Mouse (Mus musculus): ENCODE measurements at regions not wholly inside any gene's neighbourhood (a gene's known extent, or its start where the extent isn't known, plus 50 kb on each side); places are given as distances from the start of the nearest gene placed in this dataset.
A peak's percentile ranks its signal among the peaks of the same experiment; 100 is the strongest.

DNA sequence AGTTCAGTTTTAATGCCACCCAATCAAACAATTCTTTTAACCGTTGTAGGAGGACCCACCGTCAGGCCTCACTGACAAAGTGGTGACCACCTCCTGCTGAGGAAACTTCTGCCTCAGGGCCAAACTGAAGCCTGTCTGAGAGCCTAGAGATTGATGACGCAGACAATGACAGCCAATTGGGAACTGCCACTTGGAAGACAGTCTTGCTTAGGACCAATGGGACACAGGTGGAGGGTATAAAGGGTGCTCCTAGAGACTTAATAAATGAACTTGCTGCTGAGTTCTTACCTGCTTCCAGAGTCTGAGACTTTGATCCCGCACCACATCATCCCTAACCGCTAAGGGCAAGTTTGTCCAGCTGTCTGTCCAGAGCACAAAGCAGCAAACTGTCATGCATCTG lies 80.0 kb downstream of the Tbx4 start:
- intact Hi-C loops (cut with DNase I): no loop called here
- no peak for DNase-seq

DNA sequence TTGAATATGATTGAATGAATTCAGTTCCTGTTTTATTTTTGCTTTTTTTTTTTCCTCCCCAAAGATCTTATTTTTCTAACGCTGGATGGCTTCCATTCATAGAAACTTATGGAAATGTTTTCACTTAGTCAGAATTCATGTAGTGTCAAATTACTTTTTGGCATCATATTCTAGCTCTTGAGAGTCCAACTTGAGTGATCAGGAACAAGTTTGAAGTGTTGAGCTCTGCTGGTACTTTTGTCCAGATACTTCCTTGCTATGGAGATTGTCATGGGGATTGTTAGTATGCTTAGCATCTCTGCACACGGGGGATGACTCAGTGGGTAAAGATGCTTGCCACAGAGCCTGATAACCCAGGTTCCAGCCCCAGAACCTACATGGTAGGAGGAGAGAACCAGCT lies 84.1 kb downstream of the Tbx4 start:
- DNase-seq: no peak
- intact Hi-C loops (cut with DNase I): loop anchor here (10.0 kb wide), 1 partner anchor 595 kb away; no protein-coding TSS in a partner anchor

DNA sequence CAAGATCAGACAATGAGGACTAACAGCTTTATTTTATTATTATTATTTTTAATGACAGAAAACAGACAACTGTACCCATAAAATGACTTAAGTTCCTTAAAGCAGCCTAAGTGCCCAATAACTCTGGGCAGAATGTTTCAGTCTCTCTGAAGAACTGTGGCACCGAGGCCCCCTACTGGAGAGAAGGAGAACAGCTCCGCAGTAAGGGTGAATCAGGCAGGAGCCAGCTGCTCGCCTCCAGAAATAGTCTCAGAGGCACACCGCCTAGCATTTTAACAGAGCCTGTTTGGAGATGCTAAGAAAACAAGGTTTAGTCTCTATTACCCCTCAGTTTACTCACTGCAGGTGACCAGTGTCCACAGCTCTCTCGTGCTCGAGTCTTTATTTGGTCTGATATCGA lies 86.2 kb downstream of the Tbx4 start:
- intact Hi-C loops (cut with DNase I): loop anchor here (2.0 to 10.0 kb wide), 4 partner anchors 124 to 598 kb away; no protein-coding TSS in a partner anchor
- DNase-seq: peak; percentile 78 to 79

DNA sequence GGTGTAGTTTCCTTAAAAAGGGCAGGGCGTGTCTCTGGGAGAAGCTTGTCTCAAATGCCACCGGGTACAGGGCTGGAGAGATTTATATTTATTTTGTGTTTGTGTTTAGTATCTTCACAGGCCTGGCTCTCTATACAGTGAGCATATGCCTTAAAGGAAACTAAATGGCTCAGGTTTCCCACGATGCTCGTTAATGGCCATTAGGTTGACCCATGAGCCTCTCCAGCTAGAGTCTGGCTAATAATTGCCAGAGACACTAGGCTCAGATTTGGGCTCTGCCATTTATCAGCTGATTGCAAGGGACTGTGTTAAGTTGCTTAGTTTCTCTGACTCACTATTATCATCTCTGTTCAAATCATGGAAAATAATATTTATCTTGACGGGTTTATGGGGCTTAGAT lies 87.5 kb downstream of the Tbx4 start:
- no peak for DNase-seq
- intact Hi-C loops (cut with DNase I): loop anchor here (2.0 to 10.0 kb wide), 4 partner anchors 125 to 599 kb away; no protein-coding TSS in a partner anchor

DNA sequence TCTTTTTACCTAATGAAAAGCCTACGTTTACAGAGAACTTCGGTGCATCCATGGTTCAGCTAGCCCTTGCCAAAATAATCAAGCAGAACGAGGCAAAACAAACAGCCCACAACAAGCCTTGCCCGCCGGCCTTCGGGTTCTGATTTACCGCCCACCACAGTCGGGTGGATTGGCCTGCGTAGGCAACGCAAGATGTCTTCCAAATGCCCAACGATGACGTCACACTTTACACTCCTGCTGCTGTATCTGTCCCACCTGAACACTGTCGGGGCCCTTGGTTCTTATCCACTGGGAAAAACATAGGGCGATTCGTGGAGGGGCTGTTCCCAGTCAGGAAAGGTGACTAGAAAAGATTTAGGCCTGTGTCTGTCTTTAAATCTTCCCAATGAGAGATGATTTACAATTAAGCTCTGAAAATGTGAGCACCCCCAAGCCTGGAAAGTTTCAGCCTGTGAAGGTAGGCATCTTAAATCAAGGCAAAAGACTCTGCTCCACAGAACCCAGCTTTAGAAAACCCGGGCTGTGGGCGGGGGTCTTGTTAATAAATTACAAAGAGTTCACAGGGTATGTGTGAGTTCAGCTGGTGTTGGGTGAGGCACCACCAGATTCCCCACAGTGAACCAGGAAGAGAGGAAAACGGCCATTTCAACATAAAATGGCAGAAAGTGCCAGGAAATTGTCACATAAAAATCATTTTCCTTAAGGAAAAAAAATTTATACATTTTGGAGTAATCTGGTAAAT lies 90.6 kb downstream of the Tbx4 start:
- no peak for DNase-seq
- intact Hi-C loops (cut with DNase I): loop anchor here (10.0 kb wide), 1 partner anchor 602 kb away; no protein-coding TSS in a partner anchor

DNA sequence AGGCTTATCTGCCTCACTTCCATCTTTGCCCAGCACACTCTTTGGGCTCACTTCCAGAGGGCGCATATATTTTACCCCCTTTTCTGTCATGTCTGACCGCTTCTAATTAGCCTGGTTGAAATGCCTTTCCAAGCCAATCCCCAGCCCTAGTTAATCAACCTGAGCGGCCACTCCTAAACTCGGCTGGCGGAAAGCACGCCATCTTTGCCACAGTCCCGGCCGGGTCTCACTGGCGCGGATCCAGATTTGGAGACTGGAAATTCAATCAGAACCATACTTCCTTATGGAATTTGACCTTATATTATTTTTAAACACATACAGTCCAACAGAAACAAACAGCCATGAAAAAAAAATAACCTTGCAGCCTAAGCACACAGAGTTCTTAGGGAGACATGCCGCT lies 94.2 kb downstream of the Tbx4 start:
- intact Hi-C loops (cut with DNase I): no loop called here
- DNase-seq: no peak

DNA sequence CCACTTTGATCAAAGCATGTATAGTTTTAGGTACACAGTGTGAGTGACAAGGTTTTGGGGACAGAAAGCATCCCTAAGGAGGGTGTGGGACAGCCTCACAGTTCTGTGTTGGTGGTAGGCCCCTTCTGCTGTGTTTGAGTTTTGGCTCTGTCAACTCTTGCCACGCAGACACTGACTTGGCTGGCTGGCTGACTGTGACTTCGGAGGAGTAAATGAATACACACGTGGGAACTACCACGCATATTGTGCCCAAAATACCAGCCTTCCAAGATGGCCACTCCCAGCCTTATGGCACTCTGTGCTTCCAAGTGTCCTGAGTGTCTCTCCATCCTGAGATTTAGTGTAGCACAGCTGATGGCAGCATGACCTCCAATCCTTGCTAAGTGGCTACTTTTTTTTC lies 95.3 kb downstream of the Tbx4 start:
- intact Hi-C loops (cut with DNase I): no loop called here
- no peak for DNase-seq

DNA sequence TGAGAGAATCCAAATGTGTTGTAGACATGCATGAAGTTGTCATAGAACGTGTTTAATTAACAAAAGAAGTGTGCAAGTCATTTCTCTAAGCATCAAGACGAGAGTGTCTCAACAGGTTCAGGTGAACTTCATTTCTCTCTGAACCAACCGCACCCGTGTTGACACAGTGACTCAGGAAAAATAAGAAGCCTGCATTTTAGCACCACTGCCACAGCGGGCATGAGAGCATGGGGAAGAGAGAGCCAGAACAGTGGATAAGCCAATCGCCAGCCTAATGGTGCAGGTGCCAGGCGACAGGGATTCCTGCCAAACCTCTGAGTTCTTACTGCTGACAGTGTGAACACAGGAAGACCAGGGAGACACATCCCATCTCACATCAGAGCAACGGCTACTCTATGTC lies 100.1 kb downstream of the Tbx4 start:
- DNase-seq: no peak
- intact Hi-C loops (cut with DNase I): no loop called here

DNA sequence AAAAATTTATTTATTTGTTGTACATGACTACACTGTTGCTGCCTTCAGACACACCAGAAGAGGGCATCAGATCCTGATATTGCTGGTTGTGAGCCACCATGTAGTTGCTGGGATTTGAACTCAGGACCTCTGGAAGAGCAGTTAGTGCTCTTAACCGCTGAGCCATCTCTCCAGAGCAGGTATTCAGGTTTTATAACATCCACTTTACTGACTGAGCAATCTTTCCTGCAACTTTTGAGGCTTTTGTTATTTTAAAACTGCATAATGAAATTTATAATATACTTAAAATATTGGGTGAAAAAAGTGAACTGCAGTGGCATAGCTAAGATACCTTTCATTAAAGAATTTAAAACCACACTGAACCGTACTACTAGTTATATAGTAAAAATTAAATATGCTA lies 101.0 kb downstream of the Tbx4 start:
- DNase-seq: no peak
- intact Hi-C loops (cut with DNase I): no loop called here

DNA sequence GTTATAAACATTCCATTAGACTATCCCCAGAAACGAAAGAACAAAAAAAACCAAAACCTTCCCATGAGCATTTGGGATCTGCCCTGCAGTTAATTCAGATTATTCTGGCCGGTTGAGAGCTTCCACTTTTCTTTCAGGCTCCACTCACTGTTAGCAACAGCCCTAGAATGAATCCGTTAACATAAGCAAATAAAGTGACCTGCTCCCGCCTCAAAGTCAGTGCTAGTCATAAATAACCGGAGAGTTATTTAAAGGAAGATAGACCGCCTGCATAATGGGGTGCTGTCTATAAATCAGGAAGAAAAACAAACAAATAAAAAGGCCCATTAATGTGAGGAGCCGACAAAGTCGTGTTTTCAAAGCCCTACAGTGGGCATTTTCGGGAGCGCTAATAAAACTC lies 103.3 kb downstream of the Tbx4 start:
- DNase-seq: no peak
- intact Hi-C loops (cut with DNase I): no loop called here

DNA sequence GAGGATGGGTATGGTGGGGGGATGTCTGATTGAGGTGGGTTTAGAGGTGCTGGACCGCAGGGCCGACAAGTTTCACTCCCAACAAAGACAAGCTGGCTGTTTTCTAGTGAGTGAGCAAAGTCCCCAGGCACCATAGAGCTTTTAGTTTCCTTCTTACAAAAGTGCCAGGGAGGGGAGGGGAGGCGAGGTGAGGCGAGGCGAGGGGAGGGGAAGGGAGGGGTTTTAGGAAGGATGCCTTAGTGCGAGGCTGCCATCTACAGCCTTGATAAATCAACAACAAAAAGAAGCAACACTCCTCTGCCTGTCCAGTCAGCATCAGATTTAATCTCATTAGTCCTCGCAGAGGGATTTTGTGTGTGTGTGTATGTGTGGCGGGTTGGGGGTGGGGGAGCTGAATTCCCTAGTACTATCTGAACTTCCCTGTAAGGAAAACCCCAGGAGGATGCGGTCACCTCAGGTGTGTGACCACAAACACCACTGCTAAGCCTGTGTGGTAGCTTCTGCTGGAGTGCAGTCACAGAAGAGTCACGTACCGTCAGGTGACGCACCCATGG lies 103.8 kb downstream of the Tbx4 start:
- no peak for DNase-seq

DNA sequence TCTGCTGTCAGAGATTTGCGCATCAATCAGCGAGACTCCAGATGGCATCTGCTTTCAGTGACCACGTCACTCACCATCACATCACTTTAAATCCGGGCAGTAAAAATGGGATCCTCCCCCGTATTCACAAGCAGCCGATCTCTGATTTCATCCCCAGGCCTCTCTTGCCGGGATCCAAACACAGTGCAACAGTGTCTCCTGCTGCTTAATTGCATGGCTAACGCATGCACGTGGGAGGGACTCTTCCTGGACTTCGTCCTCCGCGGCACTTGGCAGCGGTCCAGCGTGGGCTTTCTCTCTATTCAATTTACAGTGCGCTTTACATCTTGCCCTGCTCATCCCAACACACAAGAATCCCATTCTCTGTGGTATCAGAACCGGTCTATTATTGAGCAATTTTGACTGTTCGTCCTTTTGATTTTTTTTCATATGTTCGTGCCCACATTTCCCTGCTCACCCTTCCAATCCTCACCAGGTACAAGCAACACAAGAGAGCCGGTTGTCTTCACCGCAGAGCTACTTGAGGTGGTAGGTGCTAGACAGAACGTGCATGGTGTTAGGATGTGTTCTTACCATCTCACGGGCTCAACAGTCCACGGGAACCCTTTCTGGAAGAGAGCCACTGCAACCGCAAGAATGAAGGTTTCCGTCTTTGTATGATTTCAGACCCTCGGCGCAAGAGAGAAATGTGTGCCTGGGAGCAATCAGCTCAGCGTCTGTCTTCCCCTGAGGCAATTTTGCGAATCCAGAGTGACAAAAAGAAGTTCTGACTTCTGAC lies 109.3 kb downstream of the Tbx4 start:
- peak; percentile 46 to 49 for DNase-seq
- intact Hi-C loops (cut with DNase I): loop anchor here (5.0 kb wide), 1 partner anchor 177 kb away; no protein-coding TSS in a partner anchor

More for the DNA sequence above, 103.8 kb downstream of the Tbx4 start:
- intact Hi-C loops (cut with DNase I): no loop called here

DNA sequence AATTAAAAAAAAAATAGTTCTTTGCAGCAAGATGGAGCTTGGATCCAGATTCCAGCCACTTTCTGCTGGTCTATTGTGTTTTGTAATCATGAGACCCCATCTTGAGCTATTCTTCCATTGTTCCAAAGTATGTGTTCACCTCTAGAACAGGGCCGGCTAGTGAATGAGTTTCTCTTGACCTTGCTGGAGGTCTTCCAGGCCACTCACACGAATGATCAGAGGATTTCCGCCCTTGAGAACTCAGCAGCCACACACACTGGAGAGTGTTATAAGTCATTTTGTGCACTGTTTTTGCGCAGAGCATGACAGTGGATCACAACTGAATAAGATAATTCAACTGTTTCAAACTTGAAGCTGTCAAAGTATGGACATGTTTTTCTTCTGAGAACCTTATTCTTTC lies 110.5 kb downstream of the Tbx4 start:
- intact Hi-C loops (cut with DNase I): loop anchor here (5.0 kb wide), 1 partner anchor 176 kb away; no protein-coding TSS in a partner anchor
- no peak for DNase-seq

DNA sequence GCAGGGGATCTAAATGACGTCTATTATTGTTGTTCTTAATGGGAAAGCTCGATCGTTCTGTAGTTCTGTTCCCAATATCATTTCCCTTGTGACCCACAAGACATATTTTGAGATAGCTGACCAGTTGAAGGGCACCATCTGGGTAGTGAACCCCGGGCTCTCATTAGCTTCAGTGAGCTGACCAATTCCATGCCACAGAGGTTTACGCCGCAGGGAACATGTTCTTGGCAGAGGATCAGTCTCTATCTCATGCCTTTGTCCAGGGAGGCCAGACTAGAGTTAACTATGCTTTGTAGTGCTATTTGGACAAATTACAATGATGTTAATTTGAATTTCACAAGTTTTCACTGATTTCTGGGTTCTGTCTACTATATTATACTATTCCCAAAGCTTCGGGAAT lies 117.1 kb downstream of the Tbx4 start:
- peak in 1 of 2 experiments; percentile 18 for DNase-seq

DNA sequence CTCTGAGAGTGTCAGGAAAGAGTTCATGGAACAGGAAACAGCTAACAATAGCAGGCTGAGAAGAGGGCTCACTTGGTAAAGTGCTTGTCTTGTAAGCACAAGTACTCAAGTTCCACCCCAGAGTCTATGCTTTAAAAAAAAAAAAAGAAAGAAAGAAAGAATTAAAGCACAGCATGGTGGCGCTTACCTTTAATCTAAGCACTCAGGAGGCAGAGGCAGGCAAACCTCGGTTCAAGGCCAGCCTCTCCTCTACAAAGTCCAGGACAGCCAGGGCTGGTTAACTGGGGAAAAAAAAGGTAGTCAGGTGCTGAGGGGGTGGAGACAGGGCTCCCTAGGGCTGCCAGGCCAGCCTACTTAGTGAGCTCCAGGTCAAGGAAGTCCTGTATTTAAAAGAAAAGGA lies 119.1 kb downstream of the Tbx4 start:
- intact Hi-C loops (cut with DNase I): no loop called here

More for the DNA sequence above, 117.1 kb downstream of the Tbx4 start:
- intact Hi-C loops (cut with DNase I): no loop called here

DNA sequence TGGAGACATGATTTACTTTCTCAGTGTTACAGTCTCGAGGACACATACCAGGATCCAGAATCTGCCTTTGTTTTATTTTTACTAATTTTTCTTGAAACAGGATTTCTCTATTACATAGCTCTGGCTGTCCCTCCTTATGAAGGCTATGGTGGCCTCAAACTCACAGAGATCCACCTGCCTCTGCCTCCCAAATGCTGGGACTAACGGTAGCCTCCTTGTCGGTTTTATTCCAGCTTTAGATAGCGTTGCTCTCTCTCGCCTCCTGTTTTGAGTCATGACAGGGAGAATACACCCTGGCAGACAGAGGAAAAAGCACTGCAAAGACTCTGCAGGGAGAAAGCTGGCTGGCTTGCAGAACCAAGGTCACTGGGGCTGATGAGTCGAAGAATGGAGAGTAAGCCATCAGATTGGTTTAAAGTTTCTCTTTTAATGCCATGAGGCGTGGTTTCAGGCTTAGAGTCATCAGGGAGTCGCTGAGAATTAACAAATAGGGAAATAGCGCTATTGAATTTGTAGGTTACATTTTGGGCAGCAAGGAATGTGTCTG lies 119.8 kb downstream of the Tbx4 start:
- DNase-seq: no peak
- intact Hi-C loops (cut with DNase I): no loop called here

More for the DNA sequence above, 119.1 kb downstream of the Tbx4 start:
- DNase-seq: no peak

DNA sequence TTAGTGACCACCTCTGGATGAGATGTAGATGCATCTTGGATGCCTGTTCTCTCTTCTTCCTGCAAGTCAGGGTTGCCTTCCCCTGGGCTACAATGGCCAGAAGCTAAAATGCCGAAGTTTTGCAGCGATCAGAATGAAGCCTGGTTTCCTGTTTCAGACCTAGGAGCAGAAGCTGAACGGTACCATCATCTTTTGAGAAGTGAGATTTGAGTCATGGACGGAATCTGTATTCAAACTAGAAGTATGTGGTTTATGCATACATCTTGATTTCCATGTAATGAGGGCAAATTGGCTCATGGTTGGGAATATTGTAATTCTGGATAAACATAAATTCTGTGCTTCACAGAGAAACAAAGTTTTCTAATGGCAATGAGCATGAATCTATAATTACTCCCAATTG lies 120.6 kb downstream of the Tbx4 start:
- no peak for DNase-seq
- intact Hi-C loops (cut with DNase I): no loop called here

Measured in heart, postnatal 10 days (tissue).